Mouse (Mus musculus): Measurements from ENCODE around the gene Phactr1. TPM values are rescaled to one million over a fixed set of nuclear protein-coding genes. Genes with fewer than 3 reads are reported as not detected.

Phactr1 gene
- total and polyA plus RNA-seq, 2 experiments, result 0.16 to 0.28 TPM

GRCm38 (mm10) chr13:43023005-43023404, 342.6 kb downstream of the Phactr1 start:
- 86% methylated on average over 5 of the region's 5 CpGs for WGBS
- TF ChIP-seq POLR2A (IDR thresholded peaks at IDR 0.05; ENCODE audit: extremely low read depth, insufficient read depth, low read length) (no peak), CTCF (IDR thresholded peaks at IDR 0.05; ENCODE audit: low read depth, low read length) (no peak)
- Histone ChIP-seq H3K27ac (replicated peaks; ENCODE audit: insufficient read depth, low read depth, low read length) (no peak overlapping the region), H3K36me3 (ENCODE audit: control insufficient read depth, insufficient read depth, low read length) (no peaks in the 10 kb centered on the region), H3K4me3 (ENCODE audit: insufficient read depth, low read depth, low read length) (no peak overlapping the region), H3K9ac (ENCODE audit: low read depth, low read length) (no peak overlapping the region), H3K4me1 (ENCODE audit: control insufficient read depth, insufficient read depth, low read length) (no peaks in the 10 kb centered on the region), H3K79me2 (ENCODE audit: control insufficient read depth, insufficient read depth, low read length) (no peaks in the 10 kb centered on the region), H3K27me3 (ENCODE audit: control insufficient read depth, insufficient read depth, low read length) (no peaks in the 10 kb centered on the region)
- DNase-seq (ENCODE audit: extremely low read depth, low read depth, low spot score), result no peak

DNA sequence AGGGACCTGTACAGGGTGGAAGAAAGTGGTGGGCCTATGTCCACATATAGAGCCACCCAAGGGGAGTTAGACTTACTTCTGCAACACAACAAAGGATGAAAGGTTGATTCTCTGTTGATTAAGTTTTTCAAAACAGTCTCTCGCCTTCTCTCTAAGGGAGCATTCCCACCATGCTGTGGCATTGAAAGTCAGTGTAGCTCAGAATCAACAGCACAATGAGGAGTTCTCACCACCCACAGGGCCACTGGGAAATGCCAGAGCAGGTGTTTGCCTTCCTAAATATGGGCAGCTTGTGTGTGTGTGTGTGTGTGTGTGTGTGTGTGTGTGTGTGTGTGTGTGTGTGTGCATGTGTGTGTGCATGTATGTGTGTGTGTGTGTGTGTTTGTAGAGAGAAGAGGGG, 347.1 kb downstream of the Phactr1 start:
- no peaks in the 10 kb centered on the region for H3K27me3 ChIP-seq (ENCODE audit: control insufficient read depth, insufficient read depth, low read length)
- no peak overlapping the region for H3K4me3 ChIP-seq (ENCODE audit: insufficient read depth, low read depth, low read length)
- 80% methylated on average over 1 of the region's 1 CpGs for WGBS
- no peaks in the 10 kb centered on the region for H3K36me3 ChIP-seq (ENCODE audit: control insufficient read depth, insufficient read depth, low read length)
- no peaks in the 10 kb centered on the region for H3K79me2 ChIP-seq (ENCODE audit: control insufficient read depth, insufficient read depth, low read length)
- TF ChIP-seq POLR2A (IDR thresholded peaks at IDR 0.05; ENCODE audit: extremely low read depth, insufficient read depth, low read length) (no peak), CTCF (IDR thresholded peaks at IDR 0.05; ENCODE audit: low read depth, low read length) (no peak)
- H3K9ac ChIP-seq (ENCODE audit: low read depth, low read length), result no peak overlapping the region
- H3K27ac ChIP-seq (replicated peaks; ENCODE audit: insufficient read depth, low read depth, low read length), result no peak overlapping the region
- no peak for DNase-seq (ENCODE audit: extremely low read depth, low read depth, low spot score)
- H3K4me1 ChIP-seq (ENCODE audit: control insufficient read depth, insufficient read depth, low read length), result no peaks in the 10 kb centered on the region

DNA sequence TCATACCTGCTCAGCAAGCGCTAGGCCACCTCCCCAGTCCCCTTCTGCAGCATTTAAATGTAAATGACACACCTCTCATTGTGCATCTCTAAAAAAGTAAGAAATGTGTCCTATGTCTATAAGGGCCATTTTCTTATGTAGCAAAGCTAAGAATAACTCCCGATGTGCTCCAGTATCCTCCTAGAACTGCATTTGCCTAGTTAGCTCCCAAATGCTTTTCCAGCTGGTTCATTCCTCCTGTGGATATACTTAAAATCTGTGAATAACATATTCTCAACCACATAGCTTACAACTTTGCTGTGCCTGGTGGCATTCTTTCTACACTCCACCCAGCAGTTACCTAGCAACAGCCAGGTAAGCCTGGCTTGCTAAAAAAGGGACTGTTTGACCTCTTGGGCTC, 349.8 kb downstream of the Phactr1 start:
- Histone ChIP-seq H3K4me3 (ENCODE audit: insufficient read depth, low read depth, low read length) (no peak overlapping the region), H3K27me3 (ENCODE audit: control insufficient read depth, insufficient read depth, low read length) (no peaks in the 10 kb centered on the region), H3K9ac (ENCODE audit: low read depth, low read length) (no peak overlapping the region), H3K27ac (replicated peaks; ENCODE audit: insufficient read depth, low read depth, low read length) (no peak overlapping the region), H3K4me1 (ENCODE audit: control insufficient read depth, insufficient read depth, low read length) (no peaks in the 10 kb centered on the region), H3K79me2 (ENCODE audit: control insufficient read depth, insufficient read depth, low read length) (no peaks in the 10 kb centered on the region), H3K36me3 (ENCODE audit: control insufficient read depth, insufficient read depth, low read length) (no peaks in the 10 kb centered on the region)
- no peak for DNase-seq (ENCODE audit: extremely low read depth, low read depth, low spot score)
- 93% methylated on average over 2 of the region's 2 CpGs for WGBS
- no peak for TF ChIP-seq CTCF (IDR thresholded peaks at IDR 0.05; ENCODE audit: low read depth, low read length)
- TF ChIP-seq POLR2A (IDR thresholded peaks at IDR 0.05; ENCODE audit: extremely low read depth, insufficient read depth, low read length), result no peak

DNA sequence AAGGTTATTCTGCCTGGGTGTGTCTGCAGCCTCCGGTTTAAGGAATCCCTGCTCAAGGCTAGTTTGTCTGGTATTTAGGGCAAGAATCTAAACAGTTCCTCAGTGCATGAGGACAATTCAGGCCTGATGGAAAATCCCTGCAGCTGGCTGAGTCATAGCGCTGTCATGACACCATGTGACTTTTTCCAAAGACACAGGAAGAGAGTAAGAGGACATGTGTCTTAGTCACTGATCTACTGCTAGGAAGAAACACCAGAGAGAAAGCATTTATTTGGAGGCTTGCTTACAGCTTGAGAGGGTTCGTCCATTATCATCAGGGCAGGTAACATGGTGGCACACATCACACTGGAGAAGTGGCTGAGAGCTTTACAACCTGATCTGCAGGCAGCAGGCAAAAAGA, 352.0 kb downstream of the Phactr1 start:
- Histone ChIP-seq H3K27me3 (ENCODE audit: control insufficient read depth, insufficient read depth, low read length) (no peaks in the 10 kb centered on the region), H3K4me1 (ENCODE audit: control insufficient read depth, insufficient read depth, low read length) (no peaks in the 10 kb centered on the region), H3K36me3 (ENCODE audit: control insufficient read depth, insufficient read depth, low read length) (no peaks in the 10 kb centered on the region), H3K4me3 (ENCODE audit: insufficient read depth, low read depth, low read length) (no peak overlapping the region), H3K27ac (replicated peaks; ENCODE audit: insufficient read depth, low read depth, low read length) (no peak overlapping the region), H3K79me2 (ENCODE audit: control insufficient read depth, insufficient read depth, low read length) (no peaks in the 10 kb centered on the region), H3K9ac (ENCODE audit: low read depth, low read length) (no peak overlapping the region)
- no peak for TF ChIP-seq CTCF (IDR thresholded peaks at IDR 0.05; ENCODE audit: low read depth, low read length)
- no peak for TF ChIP-seq POLR2A (IDR thresholded peaks at IDR 0.05; ENCODE audit: extremely low read depth, insufficient read depth, low read length)
- no peak for DNase-seq (ENCODE audit: extremely low read depth, low read depth, low spot score)
- WGBS, result 72% methylated on average over 3 of the region's 3 CpGs

GRCm38 (mm10) chr13:43036510-43036909, 356.1 kb downstream of the Phactr1 start:
- H3K4me3 ChIP-seq (ENCODE audit: insufficient read depth, low read depth, low read length), result no peak overlapping the region
- whole genome bisulfite sequencing, result 60% methylated on average over 6 of the region's 6 CpGs
- no peaks in the 10 kb centered on the region for H3K27me3 ChIP-seq (ENCODE audit: control insufficient read depth, insufficient read depth, low read length)
- no peaks in the 10 kb centered on the region for H3K79me2 ChIP-seq (ENCODE audit: control insufficient read depth, insufficient read depth, low read length)
- no peak overlapping the region for H3K27ac ChIP-seq (replicated peaks; ENCODE audit: insufficient read depth, low read depth, low read length)
- H3K36me3 ChIP-seq (ENCODE audit: control insufficient read depth, insufficient read depth, low read length), result no peaks in the 10 kb centered on the region
- H3K4me1 ChIP-seq (ENCODE audit: control insufficient read depth, insufficient read depth, low read length), result no peaks in the 10 kb centered on the region
- DNase-seq (ENCODE audit: extremely low read depth, low read depth, low spot score), result no peak
- no peak for TF ChIP-seq POLR2A (IDR thresholded peaks at IDR 0.05; ENCODE audit: extremely low read depth, insufficient read depth, low read length)
- TF ChIP-seq CTCF (IDR thresholded peaks at IDR 0.05; ENCODE audit: low read depth, low read length), result no peak
- H3K9ac ChIP-seq (ENCODE audit: low read depth, low read length), result no peak overlapping the region

GRCm38 (mm10) chr13:43042766-43043165, 362.3 kb downstream of the Phactr1 start:
- Histone ChIP-seq H3K4me1 (ENCODE audit: control insufficient read depth, insufficient read depth, low read length) (no peaks in the 10 kb centered on the region), H3K36me3 (ENCODE audit: control insufficient read depth, insufficient read depth, low read length) (no peaks in the 10 kb centered on the region), H3K79me2 (ENCODE audit: control insufficient read depth, insufficient read depth, low read length) (no peaks in the 10 kb centered on the region), H3K4me3 (ENCODE audit: insufficient read depth, low read depth, low read length) (no peak overlapping the region), H3K9ac (ENCODE audit: low read depth, low read length) (no peak overlapping the region), H3K27me3 (ENCODE audit: control insufficient read depth, insufficient read depth, low read length) (no peaks in the 10 kb centered on the region), H3K27ac (replicated peaks; ENCODE audit: insufficient read depth, low read depth, low read length) (no peak overlapping the region)
- 80% methylated on average over 4 of the region's 4 CpGs for WGBS
- DNase-seq (ENCODE audit: extremely low read depth, low read depth, low spot score), result no peak
- no peak for TF ChIP-seq POLR2A (IDR thresholded peaks at IDR 0.05; ENCODE audit: extremely low read depth, insufficient read depth, low read length)
- no peak for TF ChIP-seq CTCF (IDR thresholded peaks at IDR 0.05; ENCODE audit: low read depth, low read length)
